Mouse (Mus musculus) urinary bladder, postnatal 10 days (tissue): ENCODE measurements around the gene Acot2.
"Not testable (repeated sequence)": the region's sequence is repeated elsewhere in the genome, so short reads cannot be mapped to it uniquely, and the experiment has no call there.

Source experiments
- DNase-seq: peaks from one replicate; pipeline ENCODE4 v3.0.0; 2022; ENCODE audit warnings: low spot score

The Acot2 gene

GRCm38 (mm10) chr12:83987583-83988441 is at the start of gene Acot2:
Gene Acot2 (plus strand): TSS chr12:83987861.
- no peak for DNase-seq

GRCm38 (mm10) chr12:83938592-83938991 is 49.1 kb upstream of the Acot2 start:
- not testable (repeated sequence) for DNase-seq

GRCm38 (mm10) chr12:83939332-83939731 is 48.3 kb upstream of the Acot2 start:
- DNase-seq: no peak

- no peak for DNase-seq
Observed at GRCm38 (mm10) chr12:83940031-83940430, 47.6 kb upstream of the Acot2 start.

- no peak for DNase-seq
Observed at GRCm38 (mm10) chr12:83941938-83942337, 45.7 kb upstream of the Acot2 start.

GRCm38 (mm10) chr12:83947260-83947811 is 40.3 kb upstream of the Acot2 start:
- no peak for DNase-seq

- no peak for DNase-seq
Observed at GRCm38 (mm10) chr12:83949043-83949442, 38.6 kb upstream of the Acot2 start.

GRCm38 (mm10) chr12:83949776-83950492 is 37.7 kb upstream of the Acot2 start:
- no peak for DNase-seq

- peak; percentile 32 for DNase-seq
Observed at GRCm38 (mm10) chr12:83950493-83950839, 37.2 kb upstream of the Acot2 start, which contains the start of gene Riox1. Gene Riox1 (plus strand): TSS chr12:83950608.

- no peak for DNase-seq
Observed at GRCm38 (mm10) chr12:83950840-83951701, 36.6 kb upstream of the Acot2 start.

- DNase-seq: no peak
Observed at GRCm38 (mm10) chr12:83951711-83952575, 35.7 kb upstream of the Acot2 start.

GRCm38 (mm10) chr12:83958278-83958677 is 29.4 kb upstream of the Acot2 start:
- no peak for DNase-seq

GRCm38 (mm10) chr12:83965235-83965634 is 22.4 kb upstream of the Acot2 start:
- DNase-seq: no peak

- DNase-seq: no peak
Observed at GRCm38 (mm10) chr12:83972117-83972516, 15.5 kb upstream of the Acot2 start.

- no peak for DNase-seq
Observed at GRCm38 (mm10) chr12:83978862-83979261, 8.8 kb upstream of the Acot2 start.

- DNase-seq: no peak
Observed at GRCm38 (mm10) chr12:83981615-83982014, 6.0 kb upstream of the Acot2 start.

GRCm38 (mm10) chr12:83984752-83985151 is 2.9 kb upstream of the Acot2 start, which contains the start of gene Heatr4:
Gene Heatr4 (minus strand): TSS chr12:83984852.
- DNase-seq: no peak

- DNase-seq: no peak
Observed at GRCm38 (mm10) chr12:83987242-83987582, 449 bp upstream of the Acot2 start.

GRCm38 (mm10) chr12:83988483-83988882 is 822 bp downstream of the Acot2 start:
- DNase-seq: no peak

- no peak for DNase-seq
Observed at GRCm38 (mm10) chr12:83989378-83989777, 1.7 kb downstream of the Acot2 start.

GRCm38 (mm10) chr12:83997221-83997620 is 9.6 kb downstream of the Acot2 start:
- DNase-seq: no peak
